Mouse (Mus musculus): ENCODE results near the gene Usp29. TPM values are rescaled to one million over a fixed set of nuclear protein-coding genes. Genes with fewer than 3 reads are reported as not detected.
A peak's percentile ranks its signal among the peaks of the same experiment; 100 is the strongest.

The Usp29 gene
- 1.2 and 1.7 TPM in 2 replicates for total RNA-seq (2021)
- long read RNA-seq: 0 reads

DNA sequence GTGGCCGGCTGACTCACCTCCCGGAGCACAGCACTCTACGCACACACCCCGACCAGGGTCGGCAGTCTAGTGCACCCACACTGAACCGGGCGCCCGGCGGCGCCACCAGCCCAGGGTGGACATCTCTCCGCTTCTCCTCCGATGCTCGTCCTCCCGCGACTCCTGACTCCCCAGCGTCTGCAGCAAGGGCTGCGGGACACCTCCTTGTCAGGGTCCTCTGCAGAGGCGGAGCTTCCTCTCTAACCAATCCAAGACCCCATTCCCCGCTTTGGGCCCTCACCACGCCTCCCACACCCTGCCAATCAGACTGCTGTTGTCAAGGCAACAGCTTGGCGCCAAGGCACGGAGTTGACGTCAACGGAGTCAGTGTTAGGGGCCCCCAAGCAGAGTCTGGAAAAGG is at the start of gene Usp29, which contains the start of gene Peg3:
Gene Usp29, plus strand, starts transcription at position 338 of the 400 bp plus-strand sequence.
Gene Peg3, minus strand, starts transcription at position 191 of the 400 bp plus-strand sequence.
- DNase-seq: peak; percentile 76

- DNase-seq: peak; percentile 49
Observed at GRCm38 (mm10) chr7:6685511-6685910, 44.9 kb upstream of the Usp29 start.

- DNase-seq: peak; percentile 85
Observed at GRCm38 (mm10) chr7:6696241-6697045, 33.9 kb upstream of the Usp29 start, which contains the start of gene Zim1. Zim1 (minus strand) TSS chr7:6696450.

- no peak for DNase-seq
Observed at GRCm38 (mm10) chr7:6699230-6699629, 31.1 kb upstream of the Usp29 start.

- DNase-seq: no peak
Observed at GRCm38 (mm10) chr7:6707416-6708015, 22.9 kb upstream of the Usp29 start.

- DNase-seq: no peak
Observed at GRCm38 (mm10) chr7:6708451-6709180, 21.8 kb upstream of the Usp29 start.

GRCm38 (mm10) chr7:6709396-6709795 is 21.0 kb upstream of the Usp29 start:
- DNase-seq: no peak

- peak; percentile 76 for DNase-seq
Observed at GRCm38 (mm10) chr7:6727351-6728121, 2.8 kb upstream of the Usp29 start.

GRCm38 (mm10) chr7:6728263-6728931 is 2.0 kb upstream of the Usp29 start:
- DNase-seq: peak; percentile 84

GRCm38 (mm10) chr7:6729061-6729817 is 1.1 kb upstream of the Usp29 start:
- peak; percentile 94 for DNase-seq

GRCm38 (mm10) chr7:6730801-6731200 is 423 bp downstream of the Usp29 start:
- DNase-seq: no peak

DNA sequence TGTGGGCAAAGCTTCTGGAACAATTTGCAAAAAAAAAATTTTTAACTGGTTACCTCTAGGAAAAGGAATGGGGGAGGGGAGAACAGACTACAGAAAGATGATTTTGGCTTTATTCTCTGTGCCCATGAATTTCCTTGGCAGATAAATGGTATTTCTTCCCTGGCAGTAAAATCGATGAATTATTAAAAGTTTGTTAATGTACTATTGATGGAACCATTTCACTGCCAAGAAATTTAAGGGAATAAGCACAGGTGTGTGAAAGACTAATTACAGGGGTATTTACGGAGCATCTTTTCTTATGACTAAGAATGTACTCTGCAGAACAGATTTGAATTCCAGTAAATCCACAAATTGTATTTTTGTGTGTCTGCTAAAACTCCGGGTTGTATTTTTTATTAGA is 995 bp downstream of the Usp29 start:
- no peak for DNase-seq

DNA sequence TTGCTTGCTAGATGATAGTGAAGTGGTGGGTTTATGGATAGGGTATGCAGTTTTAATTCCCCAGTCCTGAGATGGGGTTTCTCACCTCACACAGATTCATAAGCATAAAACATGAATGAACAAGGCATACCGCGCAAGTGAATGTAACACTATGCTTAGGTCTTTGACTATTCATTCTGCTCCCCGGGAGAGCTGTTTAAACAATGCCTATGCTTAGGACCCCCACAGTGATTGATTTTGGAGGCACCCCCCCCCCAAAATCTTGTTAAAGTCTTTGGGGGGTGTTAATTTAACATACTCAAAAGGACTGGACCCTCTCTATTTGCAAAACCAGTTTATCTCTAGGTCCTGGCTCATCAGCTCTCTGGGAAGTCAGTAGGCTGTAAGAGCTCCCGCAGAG is 1.6 kb downstream of the Usp29 start:
- DNase-seq: no peak

DNA sequence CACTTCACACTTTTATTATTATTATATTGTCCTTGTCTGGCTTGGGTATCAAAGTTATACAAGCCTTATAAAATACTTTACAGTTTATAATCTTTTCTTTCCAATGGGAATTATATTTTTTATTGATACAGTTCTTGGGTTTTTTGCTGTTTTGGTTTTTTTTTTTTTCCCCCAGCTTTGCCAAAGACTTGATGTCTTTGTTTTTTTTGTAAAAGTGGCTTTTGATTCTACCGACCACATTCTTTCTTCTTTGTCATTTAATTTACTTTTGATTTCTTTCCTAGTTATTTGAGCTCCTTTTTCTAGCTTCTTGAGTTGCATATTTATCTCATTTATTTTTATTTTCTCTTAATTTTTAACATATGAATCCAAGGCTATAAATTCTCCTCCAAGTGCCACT is 5.7 kb downstream of the Usp29 start:
- no peak for DNase-seq

- DNase-seq: no peak
Observed at GRCm38 (mm10) chr7:6744281-6744904, 14.0 kb downstream of the Usp29 start.

GRCm38 (mm10) chr7:6749196-6749595 is 18.8 kb downstream of the Usp29 start:
- no peak for DNase-seq

DNA sequence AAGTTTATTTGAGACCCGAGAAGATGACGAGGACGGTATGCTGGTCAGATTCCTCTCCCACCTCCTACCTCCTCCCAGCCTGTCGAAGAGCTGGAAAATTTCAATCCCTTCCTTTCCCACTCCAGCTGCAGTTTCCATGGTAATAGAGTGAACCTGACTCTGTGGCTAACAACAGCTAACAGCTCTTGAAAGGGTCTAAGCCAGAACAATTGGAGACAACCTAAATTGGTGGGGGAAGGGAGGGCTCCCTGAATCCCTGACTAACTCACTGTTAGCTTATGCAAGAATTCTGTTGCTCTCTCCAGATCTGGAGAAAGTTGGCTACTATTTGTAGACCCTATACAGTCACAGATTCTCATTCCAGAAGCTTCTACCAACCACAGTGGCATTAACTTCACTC is 23.1 kb downstream of the Usp29 start:
- DNase-seq: no peak

DNA sequence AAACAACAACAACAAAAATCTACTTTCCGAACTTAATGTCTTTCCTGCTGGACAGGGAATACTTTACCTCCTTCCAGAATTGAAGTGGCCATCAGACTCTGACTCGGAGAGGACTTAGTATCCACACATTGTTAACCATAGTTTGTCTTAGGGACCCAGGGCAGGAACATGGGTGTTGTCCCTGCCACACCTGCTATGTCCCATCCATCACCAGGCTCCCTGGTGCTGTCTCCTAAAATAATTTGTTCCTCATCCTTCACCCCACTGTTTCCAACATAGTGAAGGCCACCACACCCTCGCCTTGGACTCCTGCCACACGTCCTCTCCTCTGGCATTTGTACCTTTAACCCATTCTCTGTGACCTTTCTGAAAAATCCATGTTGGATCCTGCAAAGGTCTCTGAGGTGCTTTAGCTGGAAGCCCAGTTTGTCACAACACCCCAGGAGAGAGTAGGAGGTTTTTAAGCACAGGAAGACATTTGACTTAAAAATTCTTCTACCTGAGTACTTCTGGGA is 26.5 kb downstream of the Usp29 start:
- no peak for DNase-seq

DNA sequence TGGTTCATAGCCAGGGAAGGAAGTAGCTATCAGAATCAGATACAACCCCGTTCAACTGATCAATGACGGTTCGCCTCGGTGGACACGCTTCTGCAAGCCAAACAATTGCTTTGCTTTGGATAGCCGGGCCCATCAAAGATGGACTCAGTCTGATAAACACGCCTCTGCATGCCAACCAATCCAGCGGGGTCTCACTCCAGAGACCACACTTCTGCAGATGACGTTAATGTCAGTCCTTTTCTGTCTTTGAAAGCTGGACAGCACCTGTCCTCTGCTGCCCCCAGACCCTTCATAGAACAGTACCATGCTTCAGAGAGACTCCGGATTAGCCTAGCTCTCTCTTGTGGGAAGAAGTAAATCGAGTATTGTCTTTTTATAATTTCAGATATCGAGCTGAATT is 29.3 kb downstream of the Usp29 start:
- no peak for DNase-seq

DNA sequence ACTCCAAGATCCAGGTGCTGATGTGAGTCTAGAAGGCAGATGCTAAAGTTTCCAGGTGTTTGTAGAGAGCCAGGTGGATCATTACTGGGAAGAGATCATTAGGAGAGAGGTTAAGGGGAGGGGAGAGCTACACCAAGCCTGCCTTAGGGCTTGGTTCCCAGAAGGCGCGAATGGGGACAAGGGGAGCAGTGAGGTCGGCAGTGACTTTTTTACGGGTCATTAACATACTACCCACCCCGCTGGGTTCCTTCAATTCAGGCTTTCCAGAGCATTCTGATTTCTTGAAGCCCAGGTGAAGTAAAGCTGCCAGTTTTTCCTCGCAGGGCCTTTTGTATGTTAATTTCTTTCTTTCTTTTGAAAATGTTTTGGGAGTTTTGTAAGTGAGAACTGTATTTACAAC is 29.8 kb downstream of the Usp29 start:
- DNase-seq: no peak

Data from adrenal gland, postnatal 25 days (tissue).